Mouse (Mus musculus) lung, postnatal 0 days (tissue): ENCODE data around the gene Acoxl.

Experiments used
- CTCF ChIP-seq: IDR thresholded peaks from 2 replicates; pipeline ENCODE4 v1.5.1; 2016; ENCODE audit warnings: antibody characterized with exemption, mild to moderate bottlenecking
- EP300 ChIP-seq: IDR thresholded peaks from 2 replicates; pipeline ENCODE4 v1.6.1; 2016; ENCODE audit warnings: antibody characterized with exemption, mild to moderate bottlenecking, control low read depth

DNA sequence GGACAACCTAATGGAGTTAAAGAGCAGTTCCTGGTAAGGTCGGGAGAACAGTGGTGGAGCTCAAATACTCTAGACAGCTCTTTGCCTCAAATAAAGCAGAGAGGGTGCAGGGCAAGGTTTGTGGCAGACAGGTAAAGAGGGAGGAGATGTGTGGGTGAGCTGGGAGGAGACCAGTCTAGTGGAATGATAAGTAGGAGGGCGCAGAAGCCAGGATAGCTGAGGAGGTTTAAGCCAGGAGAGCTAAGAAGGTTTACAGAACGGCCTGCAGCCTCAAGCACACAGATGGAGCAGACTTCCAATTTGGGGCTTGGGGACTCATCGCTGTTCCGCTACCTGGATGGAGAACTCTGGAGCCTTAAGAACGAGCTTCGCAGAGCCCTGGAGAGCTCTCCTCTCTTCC lies at the start of gene Acoxl:
- TF ChIP-seq CTCF (no peak), EP300 (no peak)
